Mouse (Mus musculus) thymus, postnatal 36 days (tissue): ENCODE results near the gene Upf1.

Experiments used
- DNase-seq, 2 experiments: peaks; one replicate each; pipeline ENCODE4 v3.0.0; 2022; ENCODE audit warnings: mixed read lengths in 2 of 2

Upf1 gene

DNA sequence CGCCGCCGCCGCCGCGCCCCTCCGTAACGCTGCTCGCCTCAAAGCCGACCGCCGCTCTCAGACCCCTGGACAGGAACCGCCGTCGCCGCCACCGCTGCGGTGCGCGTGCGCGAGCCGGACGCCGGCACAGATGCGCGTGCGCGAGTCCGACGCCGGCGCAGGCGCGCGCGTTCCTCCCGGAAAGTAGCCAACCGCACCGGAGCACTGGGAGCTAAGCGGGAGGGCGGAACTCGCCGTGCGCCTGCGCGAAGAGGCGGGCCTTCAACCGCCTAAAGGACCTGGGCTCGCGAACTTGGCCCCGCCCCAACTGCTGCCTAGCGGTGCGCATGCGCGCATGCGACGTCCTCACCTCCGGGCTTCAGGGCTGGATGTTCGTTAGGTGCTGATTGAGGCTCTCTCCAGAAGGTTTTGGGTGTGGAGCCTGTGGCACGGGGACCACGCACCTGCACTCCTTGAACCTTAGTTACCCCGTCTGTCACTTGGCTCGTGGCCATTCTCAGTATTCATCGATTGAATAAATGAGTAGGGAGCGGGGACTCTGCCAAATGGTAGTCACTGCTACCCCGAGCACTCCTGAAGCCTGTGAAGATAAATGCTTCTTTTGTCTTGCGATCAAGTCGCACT, at the start of gene Upf1:
Upf1 (minus strand) TSS at position 85 of the 624 bp plus-strand sequence.
- peak; percentile 99 to 100 for DNase-seq

GRCm38 (mm10) chr8:70397611-70398563, 44.8 kb upstream of the Upf1 start:
- DNase-seq = no peak

GRCm38 (mm10) chr8:70396184-70396583, 43.1 kb upstream of the Upf1 start:
- DNase-seq = no peak

DNA sequence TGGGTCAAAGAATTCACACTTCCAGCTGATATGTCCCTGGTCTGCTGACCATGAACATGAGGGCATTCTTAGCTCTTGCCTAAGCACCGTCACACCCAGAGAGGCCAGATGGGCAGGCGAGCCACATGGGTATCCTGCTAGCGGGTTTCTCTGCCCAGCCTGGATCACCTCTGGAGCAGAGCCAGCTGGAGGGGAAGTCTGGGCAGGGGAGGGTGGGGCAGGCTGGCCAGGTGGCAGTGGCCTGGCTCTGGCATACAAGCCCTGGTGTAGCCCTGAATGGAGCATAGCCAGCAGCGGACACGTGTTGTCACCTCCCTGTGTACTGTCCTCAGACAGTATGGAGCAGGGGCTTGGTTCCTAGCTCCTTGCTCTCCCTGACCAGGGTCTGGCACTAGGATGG, 42.6 kb upstream of the Upf1 start:
- DNase-seq = no peak

- DNase-seq = no peak
Observed at GRCm38 (mm10) chr8:70394269-70394998, 41.4 kb upstream of the Upf1 start.

GRCm38 (mm10) chr8:70393087-70393486, 40.0 kb upstream of the Upf1 start:
- DNase-seq = no peak

DNA sequence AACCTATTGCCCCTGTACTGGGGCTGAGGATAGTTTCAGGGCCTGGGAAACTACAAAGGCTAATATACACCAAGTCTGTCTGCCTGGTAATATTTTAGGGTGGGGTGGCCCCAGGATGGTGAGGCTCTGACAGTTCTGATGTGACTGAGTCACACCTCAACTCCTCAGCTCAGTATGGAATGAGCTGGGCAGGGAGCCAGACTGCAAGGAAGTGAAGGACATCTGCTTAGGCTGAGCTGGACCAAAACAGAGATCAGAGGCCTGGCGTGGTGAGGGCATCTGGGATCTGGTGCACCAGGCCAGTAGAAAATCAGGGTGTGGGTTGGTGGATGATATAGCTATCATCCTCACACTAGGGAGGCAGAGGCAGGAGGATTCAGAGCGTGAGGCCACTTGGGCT, 36.6 kb upstream of the Upf1 start:
- no peak for DNase-seq

DNA sequence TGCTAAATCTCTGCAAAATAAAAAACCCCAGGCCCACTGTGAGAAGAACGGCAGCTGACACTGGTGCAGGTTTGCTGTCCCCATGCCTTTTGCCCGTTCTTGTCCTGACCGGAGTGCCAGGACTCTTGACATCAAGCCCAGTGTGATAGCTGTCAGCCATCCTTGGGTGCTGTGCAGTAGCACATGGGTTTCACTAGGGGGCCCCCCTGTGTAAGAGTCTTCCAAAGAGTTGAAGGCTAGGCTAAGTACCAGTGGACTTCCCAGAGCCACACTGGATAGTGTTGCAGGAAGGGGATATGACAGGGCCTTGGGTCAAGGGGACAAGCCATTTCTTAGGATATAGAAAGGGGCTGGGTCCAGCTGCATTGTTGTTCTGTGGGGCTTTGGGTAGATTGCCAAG, 30.2 kb upstream of the Upf1 start:
- peak; percentile 52 to 56 for DNase-seq

DNA sequence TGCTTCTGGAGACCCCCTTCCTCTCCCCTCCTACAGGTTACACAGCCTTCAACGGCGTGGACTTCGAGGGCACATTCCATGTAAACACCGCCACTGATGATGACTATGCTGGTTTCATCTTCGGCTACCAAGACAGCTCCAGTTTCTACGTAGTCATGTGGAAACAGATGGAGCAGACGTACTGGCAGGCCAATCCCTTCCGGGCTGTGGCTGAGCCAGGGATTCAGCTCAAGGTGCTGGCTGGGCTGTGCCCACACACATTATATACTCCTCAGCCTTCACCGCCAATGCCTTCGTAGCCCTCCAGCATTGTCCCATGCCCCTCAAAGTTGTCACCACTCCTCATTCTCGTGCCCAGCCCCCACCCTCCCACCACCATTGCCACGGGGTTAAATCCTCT, 27.0 kb upstream of the Upf1 start:
- DNase-seq = no peak

DNA sequence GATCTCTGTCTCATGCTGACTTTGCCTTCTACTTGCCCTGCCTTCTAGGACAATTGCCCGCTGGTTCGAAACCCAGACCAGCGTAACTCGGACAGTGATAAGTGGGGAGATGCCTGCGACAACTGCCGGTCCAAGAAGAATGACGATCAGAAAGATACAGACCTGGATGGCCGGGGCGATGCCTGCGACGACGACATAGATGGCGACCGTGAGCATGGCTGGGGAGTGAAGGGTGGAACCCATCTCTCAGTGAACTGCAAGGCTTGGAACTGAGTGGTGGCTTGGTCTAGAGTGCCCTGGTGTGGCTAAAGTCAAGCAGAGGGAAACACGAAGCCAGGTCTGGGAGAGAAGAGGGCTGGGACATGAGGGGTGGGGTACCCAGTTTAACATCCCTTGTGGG, 24.0 kb upstream of the Upf1 start:
- DNase-seq = no peak

DNA sequence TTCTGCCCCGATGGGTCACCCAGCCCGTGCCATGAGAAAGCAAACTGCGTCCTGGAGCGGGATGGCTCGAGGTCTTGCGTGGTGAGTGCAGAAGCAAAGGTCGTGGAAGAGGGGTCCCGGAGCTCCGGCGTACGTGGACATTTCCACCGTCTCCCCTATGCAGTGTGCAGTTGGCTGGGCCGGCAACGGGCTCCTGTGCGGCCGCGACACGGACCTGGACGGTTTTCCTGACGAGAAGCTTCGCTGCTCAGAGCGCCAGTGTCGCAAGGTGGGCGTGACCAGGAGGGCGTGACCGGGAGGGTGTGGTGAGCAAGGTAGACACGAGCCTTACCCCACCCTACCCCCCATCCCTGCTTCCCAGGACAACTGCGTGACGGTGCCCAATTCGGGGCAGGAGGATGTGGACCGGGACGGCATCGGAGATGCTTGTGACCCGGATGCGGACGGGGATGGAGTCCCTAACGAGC, 23.2 kb upstream of the Upf1 start:
- no peak for DNase-seq

- DNase-seq = no peak
Observed at GRCm38 (mm10) chr8:70375212-70375859, 22.3 kb upstream of the Upf1 start.

GRCm38 (mm10) chr8:70374318-70374927, 21.3 kb upstream of the Upf1 start:
- peak; percentile 43 to 62 for DNase-seq

DNA sequence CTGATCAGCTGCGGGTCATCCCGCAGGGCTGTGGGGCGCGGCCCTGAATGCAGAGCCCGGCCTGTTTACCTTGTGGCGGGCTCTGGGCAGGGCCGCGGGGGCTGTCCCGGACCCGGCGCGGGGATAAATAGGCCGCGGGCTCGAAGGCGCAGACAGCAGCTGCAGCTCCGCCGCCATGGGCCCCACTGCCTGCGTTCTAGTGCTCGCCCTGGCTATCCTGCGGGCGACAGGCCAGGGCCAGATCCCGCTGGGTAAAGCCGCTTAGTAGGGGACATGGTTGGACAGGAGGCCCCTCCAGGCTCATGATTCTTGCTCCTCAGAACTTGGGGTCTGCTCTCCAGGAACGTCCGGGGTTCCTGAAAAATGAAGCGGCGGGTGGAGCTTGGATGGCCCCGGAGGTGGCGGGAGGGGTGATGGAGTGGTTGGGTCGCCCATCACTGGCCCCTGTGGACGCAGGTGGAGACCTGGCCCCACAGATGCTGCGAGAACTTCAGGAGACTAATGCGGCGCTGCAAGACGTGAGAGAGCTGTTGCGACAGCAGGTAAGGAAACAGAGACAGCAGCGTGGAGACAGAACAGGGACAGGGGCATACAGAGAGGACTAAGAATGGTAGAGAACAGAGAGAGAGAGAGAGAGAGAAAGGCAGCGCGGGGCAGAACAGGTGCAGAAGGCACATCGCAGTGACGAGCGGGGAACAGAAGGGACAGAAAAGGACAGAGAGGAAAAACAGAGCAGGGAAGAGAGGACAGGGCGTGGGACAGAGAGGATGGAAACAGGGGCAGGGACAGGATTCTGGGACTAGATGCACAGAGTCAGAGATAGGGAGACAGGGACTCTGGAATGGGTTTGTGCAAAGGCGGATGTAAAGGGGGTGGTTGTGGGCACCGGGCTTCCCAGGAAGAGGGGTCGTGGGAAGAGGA, 20.6 kb upstream of the Upf1 start, which contains the start of gene Comp:
Comp (plus strand) TSS at position 162 of the 921 bp plus-strand sequence.
- no peak for DNase-seq

- no peak for DNase-seq
Observed at GRCm38 (mm10) chr8:70371951-70372350, 18.9 kb upstream of the Upf1 start.

DNA sequence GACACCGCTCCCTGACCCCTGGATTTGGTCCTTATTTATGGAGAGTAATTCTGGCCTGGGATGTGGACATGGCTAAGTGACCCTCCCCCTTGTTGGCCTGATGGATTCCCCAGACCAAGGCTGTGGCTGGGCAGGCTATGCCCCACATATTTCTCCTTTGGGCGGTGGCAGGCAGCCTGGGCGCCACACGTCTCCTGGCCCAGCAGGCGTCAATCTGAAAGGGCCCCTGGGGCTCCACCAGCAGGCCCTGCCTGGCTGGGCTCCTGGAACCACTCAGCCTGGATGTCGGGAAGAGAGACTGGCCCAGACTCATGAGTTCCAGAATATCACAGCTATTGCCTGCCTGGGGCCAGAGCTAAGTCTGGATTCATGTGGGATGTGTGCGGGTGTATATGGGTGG, 17.4 kb upstream of the Upf1 start:
- no peak for DNase-seq

DNA sequence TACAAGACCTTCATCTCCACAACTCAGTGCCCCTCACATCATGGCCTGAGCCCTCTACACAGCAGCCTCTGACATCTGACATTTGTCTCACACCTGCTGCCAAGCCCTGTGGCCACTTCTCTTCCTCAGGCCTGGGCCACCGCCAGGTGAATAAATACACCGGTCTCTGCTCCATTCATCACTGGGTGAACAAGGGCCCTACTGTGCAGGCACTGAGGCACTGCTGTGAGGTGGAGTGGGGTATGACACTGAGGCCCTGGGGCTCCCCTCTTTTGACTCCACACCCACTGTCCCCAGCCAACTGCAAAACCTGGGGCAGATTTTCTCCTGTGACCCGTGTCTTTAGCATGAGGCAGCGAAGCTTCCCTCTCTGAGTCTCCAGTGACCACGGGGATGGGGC, 13.5 kb upstream of the Upf1 start:
- DNase-seq = no peak

GRCm38 (mm10) chr8:70364066-70364465, 11.0 kb upstream of the Upf1 start:
- no peak for DNase-seq

GRCm38 (mm10) chr8:70361484-70362032, 8.5 kb upstream of the Upf1 start:
- DNase-seq = no peak

DNA sequence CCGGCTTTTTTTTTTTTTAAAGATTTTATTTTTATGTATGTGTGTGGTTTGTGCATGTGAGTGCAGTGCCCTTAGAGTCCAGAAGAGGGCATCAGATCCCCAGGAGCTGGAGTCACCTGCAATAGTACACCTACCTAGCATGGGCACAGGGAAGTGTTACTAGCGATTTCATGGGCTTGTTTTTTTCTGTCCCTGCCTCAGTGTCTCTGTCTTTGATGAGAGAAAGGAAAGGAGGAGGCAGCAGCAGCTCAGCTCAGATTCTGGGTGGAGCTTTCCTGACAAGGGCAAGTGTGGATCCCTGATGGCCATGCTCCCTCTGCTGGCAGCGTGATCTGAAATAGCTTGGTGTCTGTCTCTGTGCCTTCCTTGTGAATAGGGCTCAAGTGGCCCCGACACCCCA, 7.7 kb upstream of the Upf1 start:
- peak; percentile 32 to 36 for DNase-seq

DNA sequence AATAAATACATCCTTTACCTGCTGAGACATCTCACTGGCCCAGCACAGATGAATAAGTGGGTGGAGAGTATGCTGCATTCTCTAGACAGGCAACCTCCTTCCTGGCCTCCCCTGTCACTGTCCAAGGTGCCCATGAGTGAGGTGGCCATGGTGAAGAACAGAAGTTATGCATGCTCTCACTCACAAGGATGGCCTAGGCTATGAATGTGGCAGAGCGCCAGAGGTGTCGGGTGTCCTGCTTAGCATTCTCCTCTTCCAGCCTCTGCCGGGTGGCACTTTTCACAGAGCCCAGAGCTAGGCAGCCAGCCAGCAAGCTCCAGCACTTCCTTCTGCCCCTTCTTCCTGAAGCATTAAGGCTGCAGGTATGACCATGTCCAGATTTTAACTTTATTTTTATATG, 6.3 kb upstream of the Upf1 start:
- no peak for DNase-seq
